Mouse (Mus musculus): ENCODE measurements at regions not wholly inside any gene's neighbourhood (a gene's known extent, or its start where the extent isn't known, plus 50 kb on each side); places are given as distances from the start of the nearest gene placed in this dataset.

DNA sequence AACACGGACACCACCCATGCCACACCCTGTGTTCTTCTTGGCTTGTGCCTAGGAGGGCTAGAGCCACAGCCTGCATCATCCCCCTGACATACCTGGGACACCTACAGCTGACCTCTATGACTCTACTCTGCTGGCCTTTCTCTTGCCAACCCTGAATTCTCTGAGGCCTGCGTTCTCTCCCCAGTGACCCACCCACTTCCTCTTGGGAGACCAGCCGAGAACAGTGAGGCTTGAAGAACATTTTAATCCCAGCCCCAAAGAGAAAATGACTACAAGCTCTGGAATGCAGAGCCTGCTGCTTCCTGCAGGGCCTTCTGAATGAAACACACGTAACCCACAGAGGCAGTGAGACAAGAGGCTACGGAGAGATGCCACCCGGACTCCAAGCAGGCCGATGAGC is 102.0 kb downstream of the Zfp36l2 start:
- TF ChIP-seq POLR2A (IDR thresholded peaks at IDR 0.05; ENCODE audit: borderline replicate concordance, control insufficient read depth, low read depth, low read length) (no peak), CTCF (IDR thresholded peaks at IDR 0.05; ENCODE audit: control insufficient read depth, insufficient read depth, low read length) (no peak)
